Mouse (Mus musculus) liver, embryonic 13.5 days (tissue): ENCODE data around the gene Theg. TPM values are rescaled to one million over a fixed set of nuclear protein-coding genes. Genes with fewer than 3 reads are reported as not detected.

Source experiments
- ATAC-seq: fragments of 200-750 bp; cut with Nextera tagmentation; 2 replicates; pipeline ENCODE4 v1.8.0; 2017; ENCODE audit warnings: low read depth, mild to moderate bottlenecking, moderate number of reproducible peaks, moderate library complexity
- DNase-seq: peaks from one replicate; pipeline ENCODE4 v3.0.0; 2022
- H3K27ac ChIP-seq: fragments of 300-500 bp; sonication (generic); 2 replicates; pipeline ENCODE4 v1.5.1; 2015; ENCODE audit warnings: moderate library complexity, mild to moderate bottlenecking, inconsistent platforms
- H3K27me3 ChIP-seq: fragments of 300-500 bp; sonication (generic); 2 replicates; pipeline ENCODE4 v1.6.1; 2015; ENCODE audit warnings: mild to moderate bottlenecking, inconsistent platforms
- H3K36me3 ChIP-seq: fragments of 300-500 bp; sonication (generic); 2 replicates; pipeline ENCODE4 v1.6.1; 2015; ENCODE audit warnings: mild to moderate bottlenecking, inconsistent platforms
- H3K4me1 ChIP-seq: fragments of 300-500 bp; sonication (generic); replicated peaks from 2 replicates; pipeline ENCODE4 v1.6.1; 2015; ENCODE audit warnings: inconsistent platforms
- H3K4me2 ChIP-seq: fragments of 300-500 bp; sonication (generic); 2 replicates; pipeline ENCODE4 v1.6.1; 2015; ENCODE audit warnings: inconsistent platforms, mild to moderate bottlenecking, moderate library complexity
- H3K4me3 ChIP-seq: fragments of 300-500 bp; sonication (generic); replicated peaks from 2 replicates; pipeline ENCODE4 v1.5.1; 2015; ENCODE audit warnings: mild to moderate bottlenecking, inconsistent platforms
- H3K9ac ChIP-seq: fragments of 300-500 bp; sonication (generic); 2 replicates; pipeline ENCODE4 v1.6.1; 2015; ENCODE audit warnings: mild to moderate bottlenecking, inconsistent platforms
- H3K9me3 ChIP-seq: fragments of 300-500 bp; sonication (generic); replicated peaks from 2 replicates; pipeline ENCODE4 v1.6.1; 2016; ENCODE audit warnings: inconsistent platforms
- WGBS: fragments of 180-500 bp; shearing (Covaris S2); methylation state at CpG from one replicate; pipeline ENCODE4 v1.1.7; 2015; ENCODE audit not compliant: insufficient replicate concordance; 5-methylcytosine and 5-hydroxymethylcytosine counted together
- polyA plus RNA-seq: library from polyadenylated mRNA; unstranded; fragments of >200 nt; fragmentation: Nextera tagmentation; extraction: Ambion mirVana; gene quantifications from 2 replicates; pipeline ENCODE4 v1.2.1, GENCODE M21; 2015

The Theg gene
- polyA plus RNA-seq, 1 experiment from 2014 or later = not detected

DNA sequence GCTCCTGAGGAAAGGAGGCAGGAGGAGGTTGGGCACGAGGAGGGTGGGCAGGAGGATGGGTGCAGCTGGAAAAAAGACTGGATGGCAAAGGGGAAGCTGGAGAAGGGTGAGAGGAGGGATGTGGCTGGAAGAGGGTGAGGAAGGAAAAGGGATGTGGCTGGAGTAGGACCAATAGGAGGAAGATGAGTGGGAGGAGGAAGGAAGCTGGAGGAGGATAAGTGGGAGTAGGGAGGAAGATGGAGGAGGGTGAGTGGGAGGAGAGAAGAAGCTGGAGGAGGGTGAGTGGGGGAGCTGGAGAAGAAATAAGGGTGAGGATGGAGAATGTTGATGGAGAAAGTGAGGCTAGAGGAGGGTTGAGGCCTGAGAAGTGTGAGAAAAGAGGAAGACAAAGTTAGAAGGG is 51.7 kb downstream of the Theg start:
- ATAC-seq = no peak
- H3K4me3 ChIP-seq = no peak overlapping the region
- H3K4me2 ChIP-seq = no peak overlapping the region
- H3K9me3 ChIP-seq = no peaks in the 10 kb centered on the region
- no peak overlapping the region for H3K27ac ChIP-seq
- WGBS = 38% methylated on average over 1 of the region's 1 CpGs
- peaks cover 5% of the 10 kb centered on the region; the same call in 1 of the 2 replicates for H3K27me3 ChIP-seq
- H3K36me3 ChIP-seq = peaks cover 12% of the 10 kb centered on the region
- DNase-seq = no peak
- peaks cover 26% of the 10 kb centered on the region for H3K4me1 ChIP-seq
- H3K9ac ChIP-seq = no peak overlapping the region

DNA sequence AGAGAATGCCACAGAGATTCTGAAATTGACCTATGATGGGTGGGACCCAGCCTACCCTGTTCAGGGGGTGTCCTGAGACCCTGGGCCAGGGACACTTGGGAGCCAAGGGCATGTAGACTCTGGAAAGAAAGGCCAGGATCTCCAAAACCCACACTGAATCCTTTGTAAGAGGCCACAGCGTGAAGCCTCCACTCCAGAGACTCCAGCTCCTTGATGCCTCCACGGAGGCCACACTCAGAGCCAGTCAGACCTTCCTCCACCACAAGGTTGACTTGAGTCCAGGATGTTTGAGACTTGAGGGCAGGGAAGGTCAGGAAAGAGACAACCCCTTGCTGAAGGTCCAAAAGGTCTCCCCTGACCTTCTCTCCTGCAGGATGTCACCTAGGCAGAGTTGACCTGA is 52.7 kb downstream of the Theg start:
- Histone ChIP-seq H3K27ac (no peak overlapping the region), H3K4me1 (peaks cover 26% of the 10 kb centered on the region), H3K9me3 (no peaks in the 10 kb centered on the region), H3K4me2 (peak overlapping the region; percentile 93; the same call in 1 of the 2 replicates), H3K4me3 (no peak overlapping the region), H3K27me3 (peaks cover 5% of the 10 kb centered on the region; the same call in 1 of the 2 replicates), H3K9ac (no peak overlapping the region), H3K36me3 (peaks cover 11% of the 10 kb centered on the region; the same call in 1 of the 2 replicates)
- WGBS = 80% methylated on average over 2 of the region's 2 CpGs
- no peak for DNase-seq
- ATAC-seq = no peak

DNA sequence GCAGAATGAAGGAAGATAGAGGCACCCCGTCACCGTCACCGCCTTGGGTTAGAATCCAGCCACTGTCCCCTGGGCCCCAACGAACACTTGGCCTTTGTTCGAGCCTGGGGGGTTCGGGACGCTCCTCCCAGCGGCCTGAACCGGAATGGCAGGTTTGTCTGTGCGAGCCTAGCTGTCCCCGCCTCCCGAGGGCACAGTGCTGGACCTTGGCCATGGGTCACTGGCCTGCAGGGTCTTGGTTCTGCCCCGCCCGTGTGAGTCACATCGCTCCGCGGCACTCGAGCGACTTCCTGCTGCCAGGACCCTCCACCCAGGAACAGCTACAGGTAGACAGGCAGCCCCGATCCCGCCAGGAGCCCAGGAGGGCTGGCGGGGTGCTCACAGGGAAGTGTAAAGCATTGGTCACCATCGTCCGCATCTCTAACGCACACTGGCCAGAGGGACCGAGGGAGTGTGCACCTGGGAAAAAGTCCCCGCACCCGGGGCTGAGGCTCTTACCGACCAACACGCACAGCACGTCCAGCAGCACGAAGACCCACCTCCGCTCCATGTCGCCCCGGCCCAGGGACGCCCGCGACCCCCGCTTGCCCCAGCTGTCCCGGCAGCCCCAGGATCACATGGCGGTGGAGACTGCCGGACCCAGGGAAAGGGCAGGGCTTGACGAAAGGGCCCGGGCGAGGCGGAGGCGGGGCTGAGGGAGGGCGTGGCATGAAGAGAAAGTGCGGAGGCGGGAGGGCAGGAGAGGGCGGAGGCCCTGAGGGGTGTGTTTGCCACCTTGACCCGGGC is 53.8 kb downstream of the Theg start, which contains the start of gene Plpp2:
Gene Plpp2 (minus strand): TSS at position 671 of the 786 bp plus-strand sequence.
- H3K36me3 ChIP-seq = peaks cover 11% of the 10 kb centered on the region
- peak; percentile 77 for DNase-seq
- under 1% methylated on average over 52 of the region's 52 CpGs for WGBS

GRCm38 (mm10) chr10:79532678-79533077 is 54.5 kb downstream of the Theg start:
- Histone ChIP-seq H3K9ac (peak overlapping the region; percentile 75), H3K9me3 (no peaks in the 10 kb centered on the region), H3K27ac (no peak overlapping the region), H3K36me3 (peaks cover 11% of the 10 kb centered on the region), H3K27me3 (peaks cover 5% of the 10 kb centered on the region; the same call in 1 of the 2 replicates), H3K4me1 (peaks cover 26% of the 10 kb centered on the region), H3K4me3 (peak overlapping the region; percentile 66), H3K4me2 (peak overlapping the region; percentile 93)
- WGBS = 41% methylated on average over 3 of the region's 3 CpGs
- ATAC-seq (no peak), DNase-seq (no peak)

More for the DNA sequence above, 53.8 kb downstream of the Theg start, which contains the start of gene Plpp2:
- Histone ChIP-seq H3K4me2 (peak within 1 kb of the TSS; percentile 93), H3K27ac (peak within 1 kb of the TSS; percentile 58), H3K9me3 (no peaks in the 10 kb centered on the region), H3K4me1 (peaks cover 26% of the 10 kb centered on the region), H3K9ac (peak within 1 kb of the TSS; percentile 75), H3K27me3 (peaks cover 5% of the 10 kb centered on the region; the same call in 1 of the 2 replicates), H3K4me3 (peak within 1 kb of the TSS; percentile 66)
- peak; percentile 84 for ATAC-seq

DNA sequence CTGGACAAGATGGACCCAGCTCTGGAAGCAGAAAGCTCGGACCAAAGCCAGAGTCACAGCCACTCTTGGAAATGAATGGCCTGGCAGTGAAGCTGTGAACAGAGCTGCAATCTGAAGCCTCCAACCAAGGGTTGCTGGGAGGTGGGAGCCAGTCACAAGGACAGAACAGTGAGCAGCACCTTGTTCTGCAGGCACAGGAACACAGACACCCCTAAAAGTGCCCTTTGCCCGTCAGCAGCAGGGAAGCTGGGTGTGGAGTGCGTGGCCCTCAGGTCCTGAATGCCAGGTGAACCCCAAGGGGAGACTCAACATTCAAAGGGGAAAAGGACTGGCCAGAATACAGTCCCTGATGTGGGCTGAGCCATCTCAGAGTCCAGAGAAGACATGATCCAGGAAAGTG is 55.5 kb downstream of the Theg start:
- H3K27me3 ChIP-seq = peaks cover 5% of the 10 kb centered on the region; the same call in 1 of the 2 replicates
- no peak overlapping the region for H3K4me3 ChIP-seq
- H3K27ac ChIP-seq = no peak overlapping the region
- H3K9ac ChIP-seq = no peak overlapping the region
- peaks cover 26% of the 10 kb centered on the region for H3K4me1 ChIP-seq
- WGBS = 60% methylated on average over 3 of the region's 3 CpGs
- H3K36me3 ChIP-seq = peaks cover 22% of the 10 kb centered on the region
- no peaks in the 10 kb centered on the region for H3K9me3 ChIP-seq
- H3K4me2 ChIP-seq = no peak overlapping the region
- ATAC-seq = no peak
- no peak for DNase-seq

- no peak for ATAC-seq
- no peak overlapping the region for H3K4me3 ChIP-seq
- no peak overlapping the region for H3K27ac ChIP-seq
- no peaks in the 10 kb centered on the region for H3K9me3 ChIP-seq
- H3K36me3 ChIP-seq = peaks cover 25% of the 10 kb centered on the region
- WGBS = 74% methylated on average over 13 of the region's 13 CpGs
- H3K4me2 ChIP-seq = no peak overlapping the region
- DNase-seq = no peak
- peaks cover 26% of the 10 kb centered on the region for H3K4me1 ChIP-seq
- no peak overlapping the region for H3K9ac ChIP-seq
- H3K27me3 ChIP-seq = peaks cover 5% of the 10 kb centered on the region; the same call in 1 of the 2 replicates
Measured at GRCm38 (mm10) chr10:79530721-79531120, 56.4 kb downstream of the Theg start.

GRCm38 (mm10) chr10:79530241-79530640 is 56.9 kb downstream of the Theg start:
- ATAC-seq (no peak), DNase-seq (no peak)
- 61% methylated on average over 8 of the region's 8 CpGs for WGBS
- H3K4me1 ChIP-seq = peaks cover 26% of the 10 kb centered on the region
- H3K27me3 ChIP-seq = peaks cover 5% of the 10 kb centered on the region; the same call in 1 of the 2 replicates
- no peak overlapping the region for H3K9ac ChIP-seq
- no peak overlapping the region for H3K27ac ChIP-seq
- H3K4me3 ChIP-seq = no peak overlapping the region
- H3K36me3 ChIP-seq = peaks cover 27% of the 10 kb centered on the region
- no peak overlapping the region for H3K4me2 ChIP-seq
- no peaks in the 10 kb centered on the region for H3K9me3 ChIP-seq

- WGBS = 59% methylated on average over 3 of the region's 3 CpGs
- no peak for DNase-seq
Measured at GRCm38 (mm10) chr10:79528081-79528480, 59.0 kb downstream of the Theg start.

GRCm38 (mm10) chr10:79527453-79527845 is 59.7 kb downstream of the Theg start:
- DNase-seq = no peak
- no peak overlapping the region for H3K27ac ChIP-seq
- H3K4me3 ChIP-seq = no peak overlapping the region
- WGBS = 68% methylated on average over 6 of the region's 6 CpGs
- no peak overlapping the region for H3K4me2 ChIP-seq
- H3K36me3 ChIP-seq = peaks cover 27% of the 10 kb centered on the region
- ATAC-seq = no peak
- H3K4me1 ChIP-seq = peaks cover 8% of the 10 kb centered on the region
- no peaks in the 10 kb centered on the region for H3K27me3 ChIP-seq
- H3K9me3 ChIP-seq = no peaks in the 10 kb centered on the region
- no peak overlapping the region for H3K9ac ChIP-seq

More at GRCm38 (mm10) chr10:79528081-79528480, 59.0 kb downstream of the Theg start:
- H3K4me2 ChIP-seq = no peak overlapping the region
- no peaks in the 10 kb centered on the region for H3K27me3 ChIP-seq
- ATAC-seq = no peak
- H3K9ac ChIP-seq = no peak overlapping the region
- H3K4me3 ChIP-seq = no peak overlapping the region
- H3K36me3 ChIP-seq = peaks cover 27% of the 10 kb centered on the region
- H3K9me3 ChIP-seq = no peaks in the 10 kb centered on the region
- H3K27ac ChIP-seq = no peak overlapping the region
- H3K4me1 ChIP-seq = peaks cover 14% of the 10 kb centered on the region

GRCm38 (mm10) chr10:79526661-79527452 is 60.3 kb downstream of the Theg start:
- no peak overlapping the region for H3K4me2 ChIP-seq
- no peaks in the 10 kb centered on the region for H3K27me3 ChIP-seq
- ATAC-seq (no peak), DNase-seq (no peak)
- no peak overlapping the region for H3K9ac ChIP-seq
- H3K4me1 ChIP-seq = peaks cover 6% of the 10 kb centered on the region; the same call in 1 of the 2 replicates
- H3K36me3 ChIP-seq = peaks cover 27% of the 10 kb centered on the region
- H3K27ac ChIP-seq = no peak overlapping the region
- H3K9me3 ChIP-seq = no peaks in the 10 kb centered on the region
- no peak overlapping the region for H3K4me3 ChIP-seq
- WGBS = 77% methylated on average over 12 of the region's 12 CpGs
